Mouse (Mus musculus): Measurements from ENCODE around the gene Ccdc136. TPM values are rescaled to one million over a fixed set of nuclear protein-coding genes. Genes with fewer than 3 reads are reported as not detected.
"Not testable (repeated sequence)": the region's sequence is repeated elsewhere in the genome, so short reads cannot be mapped to it uniquely, and the experiment has no call there.

The Ccdc136 gene
- polyA plus RNA-seq (2014; fragmentation: Nextera tagmentation; extraction: Ambion mirVana): 55.7 and 69.1 TPM in 2 replicates

DNA sequence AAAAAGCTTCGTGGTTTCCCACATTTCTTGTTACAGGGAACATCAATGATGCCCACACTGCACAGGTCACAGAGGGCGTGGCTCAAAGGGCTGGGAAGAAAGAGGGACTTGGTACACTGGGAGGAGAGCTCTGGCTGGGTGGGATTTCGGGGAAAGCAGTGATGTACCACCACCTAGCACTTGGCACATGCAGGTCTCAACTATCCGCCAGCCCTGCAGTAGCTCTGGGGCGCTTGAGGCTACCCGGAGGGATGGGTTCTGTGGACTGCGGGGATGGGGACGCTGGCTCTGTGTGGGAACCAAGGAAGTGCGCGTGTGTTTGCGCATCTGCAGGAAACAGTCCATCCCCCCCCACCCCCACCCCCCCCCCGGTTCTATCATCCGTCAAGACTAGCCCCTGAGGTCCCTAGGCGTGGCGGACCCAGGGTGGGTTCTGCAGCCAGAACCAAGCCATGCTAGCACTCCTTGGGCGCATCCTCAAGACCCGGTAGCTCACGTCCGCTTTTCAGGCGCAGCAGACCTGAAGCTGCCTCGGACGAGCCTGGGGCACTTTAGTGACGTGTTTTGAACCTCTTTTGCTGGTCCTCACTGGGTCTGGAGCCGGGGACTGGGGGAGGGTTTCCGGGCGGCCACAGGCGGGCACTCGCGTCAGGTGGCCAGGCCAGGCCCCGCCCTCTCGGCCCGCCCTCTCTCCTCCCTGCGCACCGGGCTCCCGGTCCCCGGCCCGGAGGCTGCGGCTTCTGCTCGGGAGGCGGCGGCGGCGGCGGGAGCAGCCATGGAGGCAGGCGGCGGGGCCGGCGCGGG is at the start of gene Ccdc136:
Gene Ccdc136, plus strand, starts transcription at position 400 of the 804 bp plus-strand sequence.
- Histone ChIP-seq H3K9me3 (ENCODE audit: control insufficient read depth, low read length) (no peaks in the 10 kb centered on the region), H3K27ac (ENCODE audit: low read depth, low read length) (peak within 1 kb of the TSS; percentile 72), H3K4me2 (ENCODE audit: low read depth, low read length) (peak within 1 kb of the TSS; percentile 70), H3K36me3 (ENCODE audit: control insufficient read depth, insufficient read depth, low read length) (no peaks in the 10 kb centered on the region), H3K9ac (replicated peaks; ENCODE audit: low read depth, low read length) (peak within 1 kb of the TSS; percentile 72), H3K27me3 (ENCODE audit: control insufficient read depth, insufficient read depth, low read length) (no peaks in the 10 kb centered on the region; the same call in 1 of the 2 replicates), H3K4me1 (ENCODE audit: control insufficient read depth, insufficient read depth, low read length) (no peaks in the 10 kb centered on the region), H3K4me3 (ENCODE audit: low read depth, low read length) (peak within 1 kb of the TSS; percentile 64)
- WGBS: 1% methylated on average over 42 of the region's 49 CpGs
- ATAC-seq (ENCODE audit: low read depth): peak; percentile 94

- not testable (repeated sequence) for H3K27me3 ChIP-seq (ENCODE audit: control insufficient read depth, insufficient read depth, low read length); H3K27ac ChIP-seq (ENCODE audit: low read depth, low read length); H3K9ac ChIP-seq (replicated peaks; ENCODE audit: low read depth, low read length); H3K4me1 ChIP-seq (ENCODE audit: control insufficient read depth, insufficient read depth, low read length); H3K36me3 ChIP-seq (ENCODE audit: control insufficient read depth, insufficient read depth, low read length); ATAC-seq (ENCODE audit: low read depth); H3K4me3 ChIP-seq (ENCODE audit: low read depth, low read length); H3K9me3 ChIP-seq (ENCODE audit: control insufficient read depth, low read length); H3K4me2 ChIP-seq (ENCODE audit: low read depth, low read length)
- WGBS: 92% methylated on average over 2 of the region's 2 CpGs
These were observed 49.6 kb upstream of the Ccdc136 start for GRCm38 (mm10) chr6:29346512-29346911.

- H3K4me3 ChIP-seq (ENCODE audit: low read depth, low read length): peak overlapping the region; percentile 88
- H3K9ac ChIP-seq (replicated peaks; ENCODE audit: low read depth, low read length): peak overlapping the region; percentile 68
- no peaks in the 10 kb centered on the region for H3K36me3 ChIP-seq (ENCODE audit: control insufficient read depth, insufficient read depth, low read length)
- peak overlapping the region; percentile 81 for H3K27ac ChIP-seq (ENCODE audit: low read depth, low read length)
- H3K4me2 ChIP-seq (ENCODE audit: low read depth, low read length): peak overlapping the region; percentile 78
- 41% methylated on average over 7 of the region's 7 CpGs for WGBS
- no peak for ATAC-seq (ENCODE audit: low read depth)
- peaks cover 7% of the 10 kb centered on the region; the same call in 1 of the 2 replicates for H3K4me1 ChIP-seq (ENCODE audit: control insufficient read depth, insufficient read depth, low read length)
- H3K27me3 ChIP-seq (ENCODE audit: control insufficient read depth, insufficient read depth, low read length): no peaks in the 10 kb centered on the region
- H3K9me3 ChIP-seq (ENCODE audit: control insufficient read depth, low read length): no peaks in the 10 kb centered on the region
These were observed 48.9 kb upstream of the Ccdc136 start for GRCm38 (mm10) chr6:29347189-29347588.

- H3K9ac ChIP-seq (replicated peaks; ENCODE audit: low read depth, low read length): peak within 1 kb of the TSS; percentile 86
- peak within 1 kb of the TSS; percentile 78 for H3K4me2 ChIP-seq (ENCODE audit: low read depth, low read length)
- H3K27ac ChIP-seq (ENCODE audit: low read depth, low read length): peak within 1 kb of the TSS; percentile 81
- no peaks in the 10 kb centered on the region for H3K27me3 ChIP-seq (ENCODE audit: control insufficient read depth, insufficient read depth, low read length)
- H3K4me1 ChIP-seq (ENCODE audit: control insufficient read depth, insufficient read depth, low read length): peaks cover 7% of the 10 kb centered on the region; the same call in 1 of the 2 replicates
- under 1% methylated on average over 55 of the region's 55 CpGs for WGBS
- peak; percentile 100 for ATAC-seq (ENCODE audit: low read depth)
- H3K36me3 ChIP-seq (ENCODE audit: control insufficient read depth, insufficient read depth, low read length): no peaks in the 10 kb centered on the region
- peak within 1 kb of the TSS; percentile 88 for H3K4me3 ChIP-seq (ENCODE audit: low read depth, low read length)
- no peaks in the 10 kb centered on the region for H3K9me3 ChIP-seq (ENCODE audit: control insufficient read depth, low read length)
These were observed 48.3 kb upstream of the Ccdc136 start, which contains the start of gene Calu for GRCm38 (mm10) chr6:29347665-29348370. Gene Calu, plus strand, starts transcription at chr6:29348069.

GRCm38 (mm10) chr6:29348371-29348724 is 47.8 kb upstream of the Ccdc136 start:
- H3K4me3 ChIP-seq (ENCODE audit: low read depth, low read length): peak overlapping the region; percentile 88
- peak overlapping the region; percentile 86 for H3K9ac ChIP-seq (replicated peaks; ENCODE audit: low read depth, low read length)
- H3K4me2 ChIP-seq (ENCODE audit: low read depth, low read length): peak overlapping the region; percentile 59
- no peaks in the 10 kb centered on the region for H3K27me3 ChIP-seq (ENCODE audit: control insufficient read depth, insufficient read depth, low read length)
- peak overlapping the region; percentile 71 for H3K27ac ChIP-seq (ENCODE audit: low read depth, low read length)
- H3K4me1 ChIP-seq (ENCODE audit: control insufficient read depth, insufficient read depth, low read length): peaks cover 7% of the 10 kb centered on the region; the same call in 1 of the 2 replicates
- no peaks in the 10 kb centered on the region for H3K9me3 ChIP-seq (ENCODE audit: control insufficient read depth, low read length)
- H3K36me3 ChIP-seq (ENCODE audit: control insufficient read depth, insufficient read depth, low read length): no peaks in the 10 kb centered on the region
- WGBS: 0% methylated on average over 14 of the region's 15 CpGs
- ATAC-seq (ENCODE audit: low read depth): no peak

DNA sequence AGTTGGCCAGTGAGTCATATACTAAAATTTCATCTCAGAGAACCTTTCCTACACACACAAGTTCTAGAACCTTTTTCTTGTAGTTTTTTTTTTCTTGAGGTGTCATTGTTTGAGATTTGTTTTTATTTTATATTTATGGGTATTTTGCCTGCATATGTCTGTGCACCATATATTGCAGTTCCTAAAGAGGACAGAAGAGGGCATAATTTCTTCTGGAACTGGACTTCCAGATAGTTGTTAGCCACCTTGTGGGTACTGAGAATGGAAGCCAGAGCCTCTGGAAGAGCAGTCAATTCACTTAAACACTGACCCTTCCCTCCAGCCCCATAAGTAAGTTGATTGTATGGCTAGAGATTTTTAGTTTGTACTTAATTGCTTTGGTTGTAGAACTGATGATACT is 44.5 kb upstream of the Ccdc136 start:
- no peak overlapping the region for H3K9ac ChIP-seq (replicated peaks; ENCODE audit: low read depth, low read length)
- H3K4me3 ChIP-seq (ENCODE audit: low read depth, low read length): no peak overlapping the region
- no peak for ATAC-seq (ENCODE audit: low read depth)
- H3K36me3 ChIP-seq (ENCODE audit: control insufficient read depth, insufficient read depth, low read length): no peaks in the 10 kb centered on the region
- H3K4me2 ChIP-seq (ENCODE audit: low read depth, low read length): no peak overlapping the region
- H3K9me3 ChIP-seq (ENCODE audit: control insufficient read depth, low read length): no peaks in the 10 kb centered on the region
- H3K27me3 ChIP-seq (ENCODE audit: control insufficient read depth, insufficient read depth, low read length): no peaks in the 10 kb centered on the region
- H3K27ac ChIP-seq (ENCODE audit: low read depth, low read length): no peak overlapping the region
- peaks cover 7% of the 10 kb centered on the region; the same call in 1 of the 2 replicates for H3K4me1 ChIP-seq (ENCODE audit: control insufficient read depth, insufficient read depth, low read length)

DNA sequence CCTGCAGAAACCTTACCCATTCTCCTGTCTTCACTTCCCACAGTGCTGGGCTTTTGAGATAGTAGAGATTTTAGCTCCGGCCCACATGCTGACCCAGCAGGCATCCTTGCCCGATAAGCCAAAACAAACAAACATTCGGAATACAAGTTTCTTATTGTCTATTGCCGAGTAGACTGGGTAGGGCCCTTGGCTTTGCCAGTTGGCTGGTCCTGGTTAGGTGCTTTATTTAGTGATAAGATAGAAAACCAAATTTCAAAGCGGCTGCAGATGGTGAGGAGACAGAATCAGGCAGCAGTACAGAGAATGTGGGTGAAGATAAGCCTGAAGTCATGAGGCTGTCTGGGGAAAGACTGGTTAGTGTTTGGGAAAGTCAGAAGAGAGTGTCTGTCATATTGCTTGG is 43.3 kb upstream of the Ccdc136 start:
- H3K4me2 ChIP-seq (ENCODE audit: low read depth, low read length): no peak overlapping the region
- H3K9me3 ChIP-seq (ENCODE audit: control insufficient read depth, low read length): no peaks in the 10 kb centered on the region
- no peaks in the 10 kb centered on the region for H3K27me3 ChIP-seq (ENCODE audit: control insufficient read depth, insufficient read depth, low read length)
- H3K4me1 ChIP-seq (ENCODE audit: control insufficient read depth, insufficient read depth, low read length): peaks cover 7% of the 10 kb centered on the region; the same call in 1 of the 2 replicates
- H3K4me3 ChIP-seq (ENCODE audit: low read depth, low read length): no peak overlapping the region
- no peak overlapping the region for H3K9ac ChIP-seq (replicated peaks; ENCODE audit: low read depth, low read length)
- WGBS: 64% methylated on average over 5 of the region's 5 CpGs
- no peak for ATAC-seq (ENCODE audit: low read depth)
- no peak overlapping the region for H3K27ac ChIP-seq (ENCODE audit: low read depth, low read length)
- H3K36me3 ChIP-seq (ENCODE audit: control insufficient read depth, insufficient read depth, low read length): no peaks in the 10 kb centered on the region

GRCm38 (mm10) chr6:29359386-29359785 is 36.7 kb upstream of the Ccdc136 start:
- Histone ChIP-seq H3K27ac (ENCODE audit: low read depth, low read length) (no peak overlapping the region), H3K4me1 (ENCODE audit: control insufficient read depth, insufficient read depth, low read length) (no peaks in the 10 kb centered on the region), H3K27me3 (ENCODE audit: control insufficient read depth, insufficient read depth, low read length) (no peaks in the 10 kb centered on the region), H3K4me3 (ENCODE audit: low read depth, low read length) (no peak overlapping the region), H3K36me3 (ENCODE audit: control insufficient read depth, insufficient read depth, low read length) (no peaks in the 10 kb centered on the region), H3K9me3 (ENCODE audit: control insufficient read depth, low read length) (no peaks in the 10 kb centered on the region), H3K9ac (replicated peaks; ENCODE audit: low read depth, low read length) (no peak overlapping the region), H3K4me2 (ENCODE audit: low read depth, low read length) (no peak overlapping the region)
- WGBS: 99% methylated on average over 3 of the region's 3 CpGs
- no peak for ATAC-seq (ENCODE audit: low read depth)

DNA sequence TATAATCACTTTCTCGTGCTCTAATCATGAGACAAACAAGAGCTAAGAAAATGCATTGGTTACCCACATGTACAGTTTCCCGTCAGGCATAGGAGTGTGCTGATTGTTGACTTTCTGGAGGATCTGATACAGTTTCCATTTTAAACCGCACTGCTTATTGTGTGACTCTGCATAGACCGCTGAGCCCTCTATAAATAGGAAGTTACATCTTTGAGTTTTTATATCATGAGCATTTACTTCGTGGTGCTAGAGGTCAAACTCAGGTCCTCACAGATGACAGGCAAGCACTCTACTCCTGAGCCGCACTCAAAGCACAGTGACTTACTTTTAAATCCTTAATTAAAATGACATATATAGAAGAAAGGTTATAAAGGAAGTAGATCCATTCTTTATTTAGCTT is 35.9 kb upstream of the Ccdc136 start:
- Histone ChIP-seq H3K27ac (ENCODE audit: low read depth, low read length) (no peak overlapping the region), H3K36me3 (ENCODE audit: control insufficient read depth, insufficient read depth, low read length) (no peaks in the 10 kb centered on the region), H3K27me3 (ENCODE audit: control insufficient read depth, insufficient read depth, low read length) (no peaks in the 10 kb centered on the region), H3K4me2 (ENCODE audit: low read depth, low read length) (no peak overlapping the region), H3K9ac (replicated peaks; ENCODE audit: low read depth, low read length) (no peak overlapping the region), H3K9me3 (ENCODE audit: control insufficient read depth, low read length) (no peaks in the 10 kb centered on the region), H3K4me3 (ENCODE audit: low read depth, low read length) (no peak overlapping the region), H3K4me1 (ENCODE audit: control insufficient read depth, insufficient read depth, low read length) (no peaks in the 10 kb centered on the region)
- no peak for ATAC-seq (ENCODE audit: low read depth)
- WGBS: 90% methylated on average over 6 of the region's 6 CpGs

Data from neural tube, embryonic 14.5 days (tissue).